Mouse (Mus musculus) E14TG2a.4 (cell line): ENCODE results near the gene Ggnbp2.
A peak's percentile ranks its signal among the peaks of the same experiment; 100 is the strongest.

ENCODE experiments used
- CTCF ChIP-seq: conservative IDR thresholded peaks from 2 replicates; pipeline ENCODE4 v1.5.1; 2014; ENCODE audit warnings: low read length
- NANOG ChIP-seq: IDR thresholded peaks from 2 replicates; pipeline ENCODE4 v1.6.1; 2014; ENCODE audit warnings: borderline replicate concordance, low read length, mixed read lengths

GRCm38 (mm10) chr11:84914673-84915072 lies 44.1 kb upstream of the Ggnbp2 start:
- TF ChIP-seq CTCF = peak; percentile 29
- TF ChIP-seq NANOG = no peak
